Mouse (Mus musculus) frontal cortex, postnatal 25 days (tissue): ENCODE data around the gene Snx29.
"Not testable (repeated sequence)": the region's sequence is repeated elsewhere in the genome, so short reads cannot be mapped to it uniquely, and the experiment has no call there.

Experiments used
- DNase-seq, 2 experiments: peaks; one replicate each; pipeline ENCODE4 v3.0.0; 2022; ENCODE audit warnings: low spot score in 2 of 2

Snx29 gene

DNA sequence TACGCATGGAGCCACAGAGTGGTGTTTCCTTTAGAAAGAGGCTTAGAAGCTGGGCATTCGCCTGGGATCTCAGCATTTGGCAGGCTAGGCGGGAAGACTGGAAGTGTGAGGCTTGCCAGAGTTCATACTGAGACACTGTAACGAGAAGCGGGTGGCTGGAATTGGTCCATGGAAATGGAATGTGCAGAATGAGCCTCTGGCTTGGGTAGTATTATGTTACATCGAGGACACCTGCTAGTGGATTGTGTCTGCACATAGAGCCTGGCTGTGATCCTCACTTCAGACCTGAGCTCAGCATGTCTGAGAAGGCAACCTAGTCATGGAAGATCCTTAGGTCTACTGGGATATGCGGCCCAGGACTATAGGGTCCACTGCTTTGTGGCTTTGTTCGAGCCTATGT lies 209.9 kb downstream of the Snx29 start:
- no peak for DNase-seq

DNA sequence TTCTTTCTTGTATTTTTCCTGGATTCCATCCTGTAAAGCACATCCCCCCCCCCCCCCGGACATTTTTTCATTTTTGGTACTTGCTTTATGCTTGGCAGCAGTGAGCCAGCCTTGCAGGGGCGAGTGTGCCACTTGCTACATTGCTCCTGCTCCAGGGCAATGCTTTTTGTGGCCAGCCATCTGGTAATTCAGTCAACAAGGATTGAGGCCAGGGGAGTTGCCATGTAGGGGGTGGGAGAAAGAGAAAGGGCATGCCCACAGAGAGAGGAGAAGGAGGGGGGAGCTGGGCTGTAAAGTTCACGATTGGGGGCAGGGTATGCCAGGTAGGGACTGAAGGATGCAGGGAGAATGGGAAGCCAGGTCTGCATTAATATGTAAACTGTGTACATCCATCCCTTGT lies 210.7 kb downstream of the Snx29 start:
- no peak for DNase-seq

DNA sequence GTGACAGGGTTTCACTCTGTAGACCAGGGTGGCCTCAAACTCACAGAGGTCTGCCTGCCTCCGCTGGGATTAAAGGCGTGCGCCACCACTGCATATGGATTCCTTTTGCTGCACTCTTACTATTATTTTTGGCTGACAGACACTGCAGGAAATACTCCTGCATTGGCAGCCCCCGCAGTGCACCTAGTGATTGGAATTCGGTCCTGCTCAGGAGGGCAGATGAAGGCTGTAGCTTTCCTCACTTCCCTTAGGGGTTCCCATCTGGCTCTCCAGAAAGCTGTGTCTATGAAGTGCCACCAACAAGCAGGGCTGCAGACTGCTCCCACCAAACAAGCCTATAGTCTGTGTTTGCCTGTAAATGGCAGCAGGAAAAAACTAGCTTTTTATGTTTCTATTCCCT lies 215.0 kb downstream of the Snx29 start:
- no peak for DNase-seq

DNA sequence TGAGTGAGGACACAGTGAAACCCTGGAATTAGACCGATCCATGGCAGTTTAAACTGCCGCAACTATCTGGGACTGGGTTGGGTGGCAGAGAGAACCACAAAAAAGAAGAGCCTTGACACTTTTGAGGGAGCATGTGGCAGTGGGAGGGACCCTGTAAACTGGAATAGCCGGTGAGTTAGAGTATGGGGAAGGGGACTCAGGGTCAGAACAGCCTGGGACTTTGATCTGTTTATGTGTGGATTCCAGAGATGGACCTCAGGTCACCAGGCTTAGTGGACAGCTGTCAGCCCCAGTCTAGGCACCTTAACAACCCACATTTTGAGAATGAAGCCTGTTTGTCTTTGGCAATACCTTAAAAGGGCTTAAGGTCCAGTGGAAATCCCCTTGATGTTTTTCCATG lies 215.5 kb downstream of the Snx29 start:
- no peak for DNase-seq

DNA sequence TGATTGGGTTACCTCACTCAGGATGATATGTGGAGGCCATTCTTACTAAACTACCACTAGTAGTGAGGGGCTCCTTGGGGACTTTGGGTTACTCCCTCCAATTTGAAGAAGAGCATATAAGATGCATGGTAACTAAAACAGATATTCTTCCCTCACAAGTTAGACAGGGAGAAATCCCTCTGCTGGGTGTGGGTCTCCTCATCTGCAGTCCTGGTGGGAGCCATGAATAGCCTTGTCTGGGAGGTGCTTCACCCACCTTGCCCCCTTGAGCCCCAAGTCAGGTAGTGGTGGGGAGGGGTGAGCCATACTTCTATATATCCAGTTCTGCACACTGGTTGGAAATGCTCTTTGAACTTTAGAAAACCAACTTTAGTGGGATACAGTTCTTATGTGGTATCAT lies 218.3 kb downstream of the Snx29 start:
- DNase-seq, result no peak

DNA sequence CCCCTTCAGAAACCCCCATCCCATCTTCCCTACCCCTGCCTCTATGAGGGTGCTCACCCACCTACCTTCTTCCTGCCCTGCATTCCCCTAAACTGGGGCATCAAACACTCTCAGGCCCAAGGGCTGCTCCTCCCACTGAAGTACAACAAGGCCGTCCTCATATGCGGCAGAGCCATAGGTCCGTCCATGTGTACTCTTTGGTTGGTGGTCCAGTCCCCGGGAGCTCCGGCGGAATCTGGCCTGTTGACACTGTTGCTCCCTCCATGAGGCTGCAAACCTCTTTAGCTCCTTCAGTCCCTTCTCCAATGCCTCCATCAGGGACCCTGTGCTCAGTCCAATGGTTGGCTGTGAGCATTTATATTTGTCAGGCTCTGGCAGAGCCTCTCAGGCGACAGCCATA lies 219.1 kb downstream of the Snx29 start:
- no peak for DNase-seq

DNA sequence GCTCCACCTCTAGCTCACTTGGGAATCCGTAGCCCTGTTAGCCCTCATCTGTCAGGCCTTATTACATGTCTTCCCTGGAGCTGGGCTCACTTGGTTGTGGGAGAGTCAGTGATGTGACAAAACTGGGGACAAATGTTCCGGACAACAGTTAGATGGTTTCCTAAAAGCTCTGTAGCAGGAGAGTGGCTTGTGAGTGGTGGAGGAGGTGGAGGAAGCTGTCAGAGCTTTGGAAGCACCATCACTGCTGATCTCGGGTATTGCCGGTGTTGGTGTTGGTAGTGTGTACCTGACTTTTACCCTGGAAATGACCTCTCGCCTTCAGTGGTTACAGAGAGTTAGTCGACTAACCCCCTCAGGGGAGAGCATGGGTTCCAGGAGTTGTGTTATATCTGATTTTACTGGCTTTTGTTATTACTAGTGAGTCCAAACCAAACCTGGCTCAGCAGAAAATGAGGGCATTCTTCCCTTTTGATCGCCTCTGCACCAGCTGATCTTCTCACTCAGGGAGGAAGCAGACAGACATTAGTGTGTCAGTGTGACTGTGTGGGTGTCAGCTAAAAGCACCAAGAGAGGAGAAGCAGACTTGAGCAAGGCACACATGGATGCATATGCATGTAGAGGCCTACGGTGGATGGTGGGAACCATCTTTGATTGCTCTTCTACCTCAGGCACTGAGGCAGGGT lies 227.5 kb downstream of the Snx29 start:
- DNase-seq, result no peak

DNA sequence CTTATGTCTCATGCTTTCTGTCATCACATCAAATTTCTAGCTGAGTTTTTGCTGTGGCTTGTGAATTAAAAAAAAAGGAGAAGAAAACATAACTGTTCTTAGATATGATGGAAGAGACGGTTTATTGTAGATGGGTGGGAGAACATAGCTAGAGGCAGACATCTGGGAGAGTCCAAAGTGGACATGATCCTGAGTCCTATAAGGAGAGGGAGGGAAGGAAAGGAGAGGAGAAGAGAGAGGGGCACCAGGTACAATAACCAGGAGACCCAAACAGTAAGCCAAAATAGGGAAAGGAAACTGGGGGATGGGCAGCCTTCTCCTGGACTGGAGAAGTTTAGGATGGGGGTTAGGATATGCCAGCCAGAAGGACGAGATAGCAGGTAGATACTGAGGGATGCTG lies 239.0 kb downstream of the Snx29 start:
- no peak for DNase-seq

DNA sequence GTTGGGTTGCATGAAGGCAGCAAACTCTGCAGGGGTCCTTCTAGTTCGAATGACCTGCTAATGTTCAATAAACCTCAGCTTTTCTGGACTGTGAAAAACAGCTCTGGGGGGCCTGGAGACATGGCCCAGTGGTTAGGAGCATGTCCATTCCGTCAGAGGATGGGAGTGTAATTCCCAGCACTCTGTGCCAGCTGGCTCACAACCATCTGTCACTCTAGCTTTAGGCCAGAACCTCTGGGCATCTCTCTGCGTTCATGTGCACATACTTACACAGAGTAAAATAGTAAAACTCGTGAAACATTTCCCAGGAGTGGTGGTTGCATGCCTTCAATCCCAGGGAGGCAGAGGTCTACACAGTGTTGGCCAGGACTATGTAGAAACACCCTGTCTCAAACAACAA lies 241.1 kb downstream of the Snx29 start:
- DNase-seq, result no peak

DNA sequence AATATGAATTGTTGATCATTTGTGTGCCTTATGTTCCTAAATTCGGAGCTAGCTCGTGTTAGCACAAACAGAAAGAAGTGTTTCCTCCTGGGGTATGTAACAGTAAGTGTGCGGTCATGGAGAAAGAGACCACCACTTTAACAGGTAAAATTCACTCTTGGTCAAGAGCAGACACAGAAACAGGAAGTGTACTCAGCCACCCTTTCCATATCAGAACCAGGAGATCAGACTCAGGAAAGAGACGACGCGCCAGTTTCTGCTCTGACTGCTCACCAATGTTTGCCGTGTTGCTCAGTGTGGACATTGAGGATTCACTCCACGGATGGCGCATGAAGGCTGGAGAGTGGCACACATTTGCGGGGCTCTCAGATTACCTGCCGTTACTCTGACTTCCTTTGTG lies 242.4 kb downstream of the Snx29 start:
- DNase-seq, result no peak

DNA sequence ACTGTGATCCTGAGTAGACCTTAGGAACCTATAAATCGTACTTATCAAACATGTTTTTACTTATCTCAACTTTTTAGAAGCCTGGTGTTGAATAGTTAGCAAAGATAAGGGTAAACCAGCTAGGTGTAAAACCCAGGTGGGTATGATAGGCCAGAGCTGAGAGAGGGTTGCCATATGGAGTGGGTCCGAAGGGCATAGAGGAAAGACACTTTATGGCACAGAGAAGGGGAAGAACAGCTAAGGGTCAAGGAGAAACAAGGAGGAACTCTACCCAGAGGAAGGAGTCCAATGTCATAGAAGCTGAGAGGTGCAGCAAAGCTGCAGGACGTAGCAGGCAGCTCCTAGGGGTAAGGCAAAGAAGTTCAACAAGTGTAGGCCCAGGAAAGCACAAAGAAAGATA lies 244.9 kb downstream of the Snx29 start:
- no peak for DNase-seq

DNA sequence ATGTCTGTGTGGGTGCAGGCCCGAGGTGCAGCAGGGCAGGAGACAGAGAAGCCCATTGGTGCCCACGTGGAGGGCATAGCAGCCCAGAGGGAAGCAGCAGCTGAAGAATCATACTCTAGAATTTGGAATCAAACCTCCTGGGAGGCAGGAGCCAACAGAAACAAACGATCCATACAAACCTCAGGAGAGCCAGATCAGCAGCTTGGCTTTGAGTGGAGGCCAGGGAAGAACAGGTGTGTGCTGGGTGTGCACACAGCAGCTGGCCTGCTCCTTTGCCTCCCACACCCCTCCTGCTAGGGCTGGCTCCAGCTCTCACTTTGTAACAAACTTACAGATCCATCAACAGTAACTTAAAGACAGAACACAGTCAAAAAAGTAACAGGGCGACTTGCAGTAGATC lies 245.4 kb downstream of the Snx29 start:
- no peak for DNase-seq

DNA sequence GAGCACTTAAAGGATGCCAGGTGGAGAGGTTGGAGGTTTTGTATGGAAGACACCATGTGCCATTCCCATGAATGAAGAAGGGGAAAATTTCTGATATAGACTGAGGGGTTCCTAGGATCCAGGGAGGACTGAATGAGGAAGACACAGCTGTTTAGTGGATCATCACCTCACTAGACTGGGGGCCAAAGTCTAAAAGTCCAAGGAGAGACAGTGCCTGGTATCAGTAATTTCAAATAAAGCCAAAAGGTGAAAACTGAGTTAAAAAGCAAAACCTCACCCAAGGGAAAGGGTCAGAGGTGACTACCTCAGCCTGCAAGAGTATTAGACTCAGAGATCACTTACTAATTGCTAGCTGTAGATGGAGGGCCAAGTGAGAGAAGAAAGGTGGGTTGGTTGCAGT lies 245.9 kb downstream of the Snx29 start:
- DNase-seq, result no peak

DNA sequence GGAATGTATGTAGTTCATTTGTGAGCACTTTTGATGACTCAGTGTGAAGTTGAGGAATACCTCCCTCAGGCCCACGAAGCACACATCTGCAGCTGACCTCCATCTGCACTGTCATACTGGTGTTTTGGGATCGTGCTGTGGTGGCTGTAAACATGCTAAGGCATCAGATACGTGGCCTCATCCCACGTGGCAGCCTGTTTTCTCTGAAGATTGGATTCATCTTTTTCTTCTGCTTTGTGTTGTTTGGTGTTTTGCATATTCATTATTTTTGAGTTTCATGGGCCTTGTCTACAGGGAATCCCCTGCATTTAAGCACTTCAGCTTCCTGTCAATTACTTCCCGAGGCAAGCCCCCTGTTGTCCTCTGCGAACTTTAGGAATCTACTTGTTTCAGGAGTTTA lies 246.4 kb downstream of the Snx29 start:
- DNase-seq, result no peak

DNA sequence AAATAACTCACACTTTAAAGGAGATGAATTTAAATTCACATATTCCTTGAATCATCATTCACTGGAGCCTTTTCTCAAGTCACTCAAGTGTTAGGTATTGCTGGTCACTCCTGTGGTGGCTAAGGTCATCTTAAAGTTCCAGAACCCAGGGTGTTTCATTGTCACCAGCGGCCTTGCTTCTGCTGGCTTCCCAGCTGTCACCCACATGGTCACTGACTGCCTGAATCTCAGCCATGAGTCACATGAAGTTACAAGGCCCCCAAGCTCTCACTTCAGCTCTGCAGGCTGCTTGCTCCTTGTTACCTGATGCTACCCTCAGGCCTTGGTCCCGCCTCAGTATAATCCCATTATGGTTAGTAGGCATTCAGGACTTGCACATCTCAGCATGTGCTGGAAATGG lies 247.4 kb downstream of the Snx29 start:
- no peak for DNase-seq

DNA sequence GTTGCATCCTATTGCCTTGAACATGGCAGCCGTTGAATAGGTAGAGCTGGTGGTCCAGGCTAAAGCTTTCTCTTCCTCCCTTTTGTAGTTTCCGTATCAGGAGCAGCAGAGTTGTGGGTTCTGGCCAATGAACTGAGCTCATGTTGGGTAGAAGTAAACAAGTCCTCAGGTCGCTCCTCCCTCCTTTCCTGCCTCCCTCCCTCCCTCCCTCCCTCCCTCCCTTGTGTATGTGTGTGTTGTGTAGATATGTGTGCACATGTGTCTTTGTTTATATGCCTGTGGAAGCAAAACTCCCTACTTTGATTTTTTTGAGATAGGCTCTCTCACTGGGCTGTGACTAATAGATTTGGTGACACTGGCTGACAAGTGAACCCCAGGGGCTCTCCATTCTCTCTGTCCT lies 251.8 kb downstream of the Snx29 start:
- no peak for DNase-seq

DNA sequence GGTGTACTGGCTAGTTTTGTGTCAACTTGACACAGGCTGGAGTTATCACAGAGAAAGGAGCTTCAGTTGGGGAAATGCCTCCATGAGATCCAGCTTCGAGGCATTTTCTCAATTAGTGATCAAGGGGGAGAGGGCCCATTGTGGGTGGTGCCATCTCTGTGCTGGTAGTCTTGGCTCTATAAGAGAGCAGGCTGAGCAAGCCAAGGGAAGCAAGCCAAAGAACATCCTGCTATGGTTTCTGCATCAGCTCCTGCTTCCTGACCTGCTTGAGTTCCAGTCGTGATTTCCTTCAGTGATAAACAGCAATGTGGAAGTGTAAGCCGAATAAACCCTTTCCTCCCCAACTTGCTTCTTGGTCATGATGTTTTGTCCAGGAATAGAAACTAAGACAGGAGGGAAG lies 253.0 kb downstream of the Snx29 start:
- not testable (repeated sequence) for DNase-seq

DNA sequence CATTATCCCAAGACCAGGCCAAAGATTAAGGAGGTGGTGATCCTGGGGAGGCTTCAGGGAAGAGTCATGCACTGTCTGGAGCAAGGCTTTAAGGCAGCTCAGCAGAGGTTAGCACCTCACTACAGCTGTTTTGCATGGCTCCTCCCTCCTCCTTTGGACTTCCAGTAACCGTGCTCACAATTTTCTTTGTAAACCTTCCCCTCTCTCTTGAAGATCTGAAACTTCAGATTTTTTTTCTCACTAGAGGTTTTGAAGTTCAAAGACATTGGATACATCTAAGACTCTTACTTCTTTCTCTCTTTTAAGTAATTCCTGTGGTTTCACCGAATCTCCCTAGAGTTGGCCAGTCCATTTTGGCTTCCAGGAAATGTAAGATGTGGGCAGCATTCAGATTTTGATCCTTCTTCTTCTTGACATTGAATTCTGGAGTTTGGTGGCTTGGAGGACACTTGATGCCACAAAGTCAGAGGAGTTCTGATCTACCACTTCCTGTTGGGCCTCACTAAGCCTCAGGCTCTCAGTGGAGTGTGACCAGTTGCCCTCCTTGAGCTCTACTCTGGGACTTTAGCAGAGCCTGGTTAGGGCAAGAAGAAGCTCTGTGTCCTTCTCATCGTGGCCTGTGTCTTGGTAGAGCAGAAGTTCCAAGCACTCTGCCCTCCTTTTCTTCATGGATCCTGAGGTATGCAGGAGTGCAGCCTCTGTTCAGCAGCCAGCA lies 255.0 kb downstream of the Snx29 start:
- no peak for DNase-seq

DNA sequence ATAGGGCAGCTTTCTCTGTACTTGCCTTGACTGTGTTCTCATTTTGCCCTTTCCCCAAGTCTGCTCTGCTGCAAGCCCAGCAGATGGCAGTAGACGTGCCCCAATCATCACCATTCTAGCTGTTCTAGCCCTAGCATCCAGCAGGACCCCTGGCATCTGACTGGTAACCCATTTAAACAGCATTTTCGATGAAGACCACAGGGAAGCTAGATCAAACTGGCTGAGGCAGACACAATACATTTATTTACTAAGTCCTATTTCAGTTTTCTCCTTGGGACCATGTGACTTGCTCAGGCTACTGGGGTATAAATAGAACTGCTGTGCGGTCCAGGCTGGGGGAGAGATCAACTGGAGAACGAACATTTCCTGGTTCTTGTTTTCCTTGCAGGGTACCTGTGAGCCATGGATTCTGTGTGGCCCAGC lies 257.0 kb downstream of the Snx29 start:
- DNase-seq, result no peak

DNA sequence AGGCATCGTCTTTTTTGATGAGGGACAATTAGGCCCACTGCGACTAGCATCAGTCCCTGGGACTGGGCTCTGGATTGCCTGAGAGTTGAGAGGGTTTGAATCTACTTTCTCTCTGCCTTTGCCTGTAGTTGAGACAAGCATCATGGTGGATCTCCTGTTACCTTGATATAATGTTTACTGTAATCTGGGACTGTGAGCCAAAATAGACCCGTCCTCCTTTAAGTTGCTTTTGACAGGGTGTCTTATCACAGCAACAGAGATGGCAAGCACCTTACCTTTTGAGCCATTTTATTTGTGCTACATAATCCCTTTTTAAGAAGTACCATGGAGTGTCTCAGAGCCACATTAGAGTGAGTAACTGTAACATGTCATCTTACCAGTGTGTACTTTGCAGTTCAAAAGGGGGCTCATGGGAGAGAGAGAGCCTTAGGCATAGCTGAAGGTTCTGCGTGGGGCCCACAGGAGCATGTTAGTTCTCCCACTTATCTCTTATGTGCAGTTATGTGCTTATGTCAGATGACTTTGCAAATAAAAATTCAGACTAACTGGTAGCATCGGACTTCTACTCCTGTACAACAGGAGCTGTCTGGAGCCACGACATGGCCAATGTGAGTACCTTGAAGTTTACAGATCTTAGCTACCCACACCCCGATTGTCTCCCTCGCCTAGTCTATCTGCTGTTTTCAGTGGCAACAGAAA lies 261.4 kb downstream of the Snx29 start:
- DNase-seq, result no peak

DNA sequence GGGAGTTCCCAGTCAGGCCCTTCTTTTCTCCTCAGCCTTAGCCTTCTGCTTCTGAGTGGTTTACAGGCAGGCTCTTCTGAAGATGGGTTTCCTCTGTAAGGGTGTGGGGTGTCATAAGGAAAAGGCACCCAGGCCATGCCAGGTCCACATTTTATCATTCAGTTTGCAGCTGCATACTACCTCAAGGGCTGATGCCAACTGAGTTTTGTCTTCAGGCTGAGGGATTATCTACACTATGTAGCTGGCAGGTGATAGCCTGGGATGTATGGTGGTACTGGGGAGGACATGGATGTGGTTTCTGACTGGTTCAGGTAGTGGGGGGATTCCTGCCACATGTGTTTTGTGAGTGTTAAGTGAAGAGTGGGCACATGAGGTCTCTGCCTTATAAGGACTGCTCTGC lies 266.0 kb downstream of the Snx29 start:
- no peak for DNase-seq

DNA sequence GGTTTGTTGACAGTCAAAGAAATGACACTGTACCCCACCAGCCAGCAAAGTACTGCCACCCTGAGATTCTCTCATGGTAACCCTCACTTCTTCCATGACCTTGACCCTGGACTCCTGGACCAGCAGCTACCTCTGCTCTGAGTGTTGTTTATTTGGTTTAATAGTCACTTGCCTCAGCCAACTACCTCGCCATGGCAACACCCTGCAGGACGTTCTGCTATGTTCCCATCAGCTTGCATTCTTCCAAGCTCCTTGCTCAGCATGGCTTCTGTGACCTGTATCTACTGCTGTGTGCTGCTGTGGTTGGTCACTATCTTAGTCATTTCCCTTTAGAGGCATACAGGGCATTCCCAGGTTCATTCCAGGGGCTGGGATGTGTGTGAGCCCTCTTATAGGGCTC lies 266.6 kb downstream of the Snx29 start:
- DNase-seq, result no peak
